Mouse (Mus musculus) adrenal gland, adult (tissue): ENCODE measurements around the gene Crybg1.

ENCODE experiments used
- DNase-seq, 2 experiments: peaks; one replicate each; pipeline ENCODE4 v3.0.0; 2022 to 2023; ENCODE audit warnings: low spot score in 1 of 2; ENCODE audit not compliant: inconsistent age in 2 of 2

The Crybg1 gene

GRCm38 (mm10) chr10:43900883-43901570, 247.6 kb downstream of the Crybg1 start:
- DNase-seq = no peak
